Mouse (Mus musculus) liver, postnatal 0 days (tissue): ENCODE results near the gene Ggt5.

Experiments
- CTCF ChIP-seq: sonication (generic); IDR thresholded peaks from 2 replicates; pipeline ENCODE4 v1.5.1; 2016; ENCODE audit warnings: antibody characterized with exemption, low read depth
- EP300 ChIP-seq: IDR thresholded peaks from 2 replicates; pipeline ENCODE4 v1.6.1; 2016; ENCODE audit warnings: antibody characterized with exemption, low read depth, mild to moderate bottlenecking

GRCm38 (mm10) chr10:75592585-75592984 lies 3.4 kb downstream of the Ggt5 start:
- TF ChIP-seq CTCF: no peak
- no peak for TF ChIP-seq EP300
